Mouse (Mus musculus): Measurements from ENCODE around the gene Rngtt. TPM values are rescaled to one million over a fixed set of nuclear protein-coding genes. Genes with fewer than 3 reads are reported as not detected.

The Rngtt gene
- polyA plus RNA-seq, 1 experiment from 2014 or later: 23.6 TPM

DNA sequence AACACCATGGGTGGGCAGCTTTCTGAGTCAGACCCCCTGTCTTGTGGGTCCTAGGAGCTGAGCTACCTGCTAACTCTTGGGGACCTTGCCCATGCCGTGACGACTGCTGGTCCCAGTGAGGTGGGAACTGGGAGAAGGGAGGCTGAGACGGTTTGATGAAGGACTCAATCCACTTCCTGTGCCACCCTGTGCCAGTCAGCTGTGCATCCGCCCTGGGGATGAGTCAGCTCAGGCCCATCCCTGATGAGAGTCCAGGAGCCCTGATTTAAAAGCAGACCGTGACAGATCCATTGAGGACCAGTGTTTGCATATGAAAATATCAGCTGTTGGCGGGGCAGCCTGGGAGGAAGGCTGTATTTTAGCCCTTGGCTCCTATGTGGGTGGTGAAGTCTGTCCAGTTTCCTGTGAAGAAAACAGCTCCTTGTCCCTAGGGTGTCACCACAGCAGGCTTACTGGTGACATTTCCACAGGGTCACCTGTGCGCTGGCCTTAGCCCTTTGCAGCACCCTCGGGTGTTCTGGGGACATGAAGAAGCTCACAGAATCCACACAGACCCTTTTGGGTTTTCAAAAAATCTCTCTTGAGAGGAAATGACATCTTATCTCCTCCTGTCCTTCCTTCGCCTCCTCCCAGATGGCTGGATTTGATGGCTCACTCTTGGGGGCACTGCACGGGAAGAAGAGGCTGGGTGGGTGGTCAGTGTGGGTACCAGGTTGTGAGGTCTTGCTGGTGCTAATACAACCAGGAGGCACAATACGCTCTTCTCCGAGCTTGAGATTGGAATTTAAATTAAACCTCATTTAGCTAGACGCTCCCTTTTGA, 234.9 kb downstream of the Rngtt start:
- no peak overlapping the region for H3K4me3 ChIP-seq
- H3K4me2 ChIP-seq: no peak overlapping the region
- no peak for ATAC-seq
- H3K36me3 ChIP-seq: no peaks in the 10 kb centered on the region
- H3K4me1 ChIP-seq: no peaks in the 10 kb centered on the region
- no peaks in the 10 kb centered on the region for H3K9me3 ChIP-seq (replicated peaks)
- H3K27ac ChIP-seq: no peak overlapping the region
- 62% methylated on average over 13 of the region's 13 CpGs for WGBS (ENCODE audit: insufficient replicate concordance)
- H3K27me3 ChIP-seq (replicated peaks): no peaks in the 10 kb centered on the region
- H3K9ac ChIP-seq: no peak overlapping the region

DNA sequence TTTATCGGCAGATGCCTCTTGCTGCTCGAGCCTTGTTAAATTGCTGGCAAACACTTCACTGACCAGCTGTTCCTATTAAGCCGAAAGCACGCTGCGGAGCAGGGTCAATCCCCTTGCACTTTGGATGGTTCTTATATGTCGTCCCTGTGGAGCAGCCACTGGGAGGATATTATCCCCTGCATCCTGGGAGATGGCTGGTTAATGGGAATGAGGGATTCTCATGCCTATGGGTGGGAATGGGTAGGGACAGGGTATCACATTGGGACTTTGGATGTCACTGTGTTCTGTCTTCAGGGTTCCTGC, 235.4 kb downstream of the Rngtt start:
- no peak overlapping the region for H3K4me2 ChIP-seq
- H3K27me3 ChIP-seq (replicated peaks): peaks cover 4% of the 10 kb centered on the region; the same call in 1 of the 2 replicates
- no peak overlapping the region for H3K4me3 ChIP-seq
- no peaks in the 10 kb centered on the region for H3K36me3 ChIP-seq
- WGBS (ENCODE audit: insufficient replicate concordance): 64% methylated on average over 6 of the region's 6 CpGs
- no peak overlapping the region for H3K9ac ChIP-seq
- no peaks in the 10 kb centered on the region for H3K9me3 ChIP-seq (replicated peaks)
- no peaks in the 10 kb centered on the region for H3K4me1 ChIP-seq
- no peak overlapping the region for H3K27ac ChIP-seq
- no peak for ATAC-seq

DNA sequence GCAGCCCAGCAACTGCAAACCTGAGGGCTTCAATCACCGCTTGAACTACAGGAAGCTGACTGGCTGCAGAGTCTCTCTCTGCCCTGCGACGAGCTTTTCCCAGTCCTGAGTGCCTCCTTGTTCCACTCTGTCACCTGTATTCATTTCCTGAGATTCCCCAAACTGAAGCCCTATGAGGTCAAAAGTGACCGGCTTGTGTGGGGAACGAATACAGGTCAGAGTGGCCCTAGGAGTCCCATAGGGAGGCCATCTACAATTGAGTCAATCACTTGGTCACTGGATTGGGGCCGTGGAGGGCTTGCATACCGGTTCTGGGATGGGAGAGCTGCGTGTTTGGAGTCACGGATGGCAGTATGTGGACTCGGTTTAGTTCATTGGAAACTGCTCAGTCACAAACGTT, 236.2 kb downstream of the Rngtt start:
- Histone ChIP-seq H3K9me3 (replicated peaks) (no peaks in the 10 kb centered on the region), H3K27me3 (replicated peaks) (peaks cover 4% of the 10 kb centered on the region; the same call in 1 of the 2 replicates), H3K36me3 (no peaks in the 10 kb centered on the region), H3K4me2 (no peak overlapping the region), H3K4me1 (no peaks in the 10 kb centered on the region), H3K9ac (no peak overlapping the region), H3K4me3 (no peak overlapping the region), H3K27ac (no peak overlapping the region)
- WGBS (ENCODE audit: insufficient replicate concordance): 74% methylated on average over 11 of the region's 11 CpGs
- no peak for ATAC-seq

DNA sequence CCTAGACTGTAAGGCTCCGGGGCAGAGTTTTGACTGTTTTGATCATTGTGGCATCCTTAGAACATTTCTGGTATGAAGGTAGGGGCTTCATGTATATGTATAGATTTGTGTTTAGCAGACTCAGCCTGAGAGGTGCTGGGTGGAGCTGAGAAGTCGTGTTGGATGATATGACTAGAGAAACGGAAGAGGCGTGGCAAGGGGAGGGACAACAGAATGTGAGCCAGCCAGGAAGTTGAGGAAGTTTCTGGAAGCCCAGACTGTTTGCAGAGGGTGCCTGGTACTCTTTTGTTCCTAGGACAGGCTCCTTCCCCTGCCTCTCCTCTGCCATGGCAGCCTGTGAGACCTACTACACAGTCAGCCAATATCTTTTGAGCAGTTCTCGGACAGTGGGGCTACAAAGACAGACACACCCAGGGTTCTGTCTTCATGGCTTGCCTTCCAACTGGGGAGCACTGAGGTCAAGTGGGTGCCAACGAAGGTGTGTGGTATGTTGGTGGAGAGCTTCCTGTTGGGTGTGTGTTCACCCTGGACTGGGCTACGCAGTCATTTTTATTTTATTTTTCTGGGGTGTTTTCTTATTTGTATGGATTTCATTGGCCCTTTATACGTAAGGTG, 237.3 kb downstream of the Rngtt start:
- Histone ChIP-seq H3K27me3 (replicated peaks) (peaks cover 4% of the 10 kb centered on the region; the same call in 1 of the 2 replicates), H3K4me1 (no peaks in the 10 kb centered on the region), H3K4me3 (no peak overlapping the region), H3K4me2 (no peak overlapping the region), H3K9me3 (replicated peaks) (no peaks in the 10 kb centered on the region), H3K9ac (no peak overlapping the region), H3K36me3 (no peaks in the 10 kb centered on the region), H3K27ac (no peak overlapping the region)
- 56% methylated on average over 8 of the region's 8 CpGs for WGBS (ENCODE audit: insufficient replicate concordance)
- ATAC-seq: no peak

DNA sequence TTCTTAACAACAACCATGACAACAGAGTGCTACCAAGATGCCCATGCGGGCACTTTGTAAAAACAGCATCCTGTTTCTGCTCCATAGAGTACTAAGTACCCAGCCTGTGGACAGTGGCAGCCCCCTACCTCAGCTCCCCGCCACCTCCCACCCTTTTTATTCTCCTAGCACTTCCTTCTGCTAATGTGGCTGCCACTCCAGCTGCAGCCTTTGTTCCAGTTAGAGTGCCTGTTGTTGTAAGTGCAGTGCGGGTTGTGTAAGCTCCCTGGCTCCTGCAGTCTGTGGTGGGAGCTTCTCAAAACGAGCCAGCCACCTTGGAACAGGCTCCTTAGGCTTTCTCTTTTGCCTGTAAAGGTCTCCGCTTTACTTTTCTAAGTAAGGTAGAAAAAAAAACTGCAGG, 239.5 kb downstream of the Rngtt start:
- Histone ChIP-seq H3K9ac (no peak overlapping the region), H3K4me3 (no peak overlapping the region), H3K36me3 (no peaks in the 10 kb centered on the region), H3K27me3 (replicated peaks) (peaks cover 10% of the 10 kb centered on the region), H3K4me2 (no peak overlapping the region), H3K27ac (no peak overlapping the region), H3K9me3 (replicated peaks) (no peaks in the 10 kb centered on the region), H3K4me1 (no peaks in the 10 kb centered on the region)
- ATAC-seq: no peak
- WGBS (ENCODE audit: insufficient replicate concordance): 34% methylated on average over 5 of the region's 5 CpGs

Small RNA genes within 50 kb of the gene (microRNA-seq; reads per million reads assigned to microRNA genes)
- gene Mir8118: not detected

Other genes with a start within 250 kb of the Rngtt start
- not detected in 2 replicates for gene Gabrr2, start 247.3 kb upstream of the Rngtt start, polyA plus RNA-seq (2016; fragmentation: Nextera tagmentation; extraction: Ambion mirVana)
- gene Gabrr1, start 177.8 kb upstream of the Rngtt start, polyA plus RNA-seq (2016; fragmentation: Nextera tagmentation; extraction: Ambion mirVana): 0.05 TPM in 1 of 2 replicates, not detected in the other
- gene Pm20d2, start 120.6 kb upstream of the Rngtt start, polyA plus RNA-seq (2016; fragmentation: Nextera tagmentation; extraction: Ambion mirVana): 0.49 and 0.60 TPM in 2 replicates
- 0.37 and 0.72 TPM in 2 replicates for gene Srsf12, start 101.3 kb upstream of the Rngtt start, polyA plus RNA-seq (2016; fragmentation: Nextera tagmentation; extraction: Ambion mirVana)
- gene Pnrc1, start 20.1 kb upstream of the Rngtt start, polyA plus RNA-seq (2016; fragmentation: Nextera tagmentation; extraction: Ambion mirVana): 42.6 and 49.5 TPM in 2 replicates